21 mouse cellular contexts compared by ENCODE assay signal in genomic region chr1:153683190-153683589, GRCm38 (mm10). TPM values are rescaled to one million over a fixed set of nuclear protein-coding genes. Genes with fewer than 3 reads are reported as not detected.
"Had no signal": no experiment of that assay in that cellular context is flagged by ENCODE, and none has a peak within 500 bp of the region (broad histone marks: within the 10 kb centered on the region; RNA-seq: fewer than 3 reads in every experiment).

No protein-coding gene starts in this region.

- H3K36me3 ChIP-seq: lung, embryonic 15.5 days; midbrain, embryonic 15.5 days; neural tube, embryonic 12.5 days; stomach, embryonic 15.5 days had no signal

- H3K9me3 ChIP-seq: lung, embryonic 15.5 days; megakaryocyte, embryonic 14.5 days; midbrain, embryonic 13.5 days; midbrain, embryonic 15.5 days; neural tube, embryonic 12.5 days; stomach, embryonic 15.5 days had no signal

- H3K9ac ChIP-seq: lung, embryonic 15.5 days; midbrain, embryonic 13.5 days; midbrain, embryonic 15.5 days; neural tube, embryonic 12.5 days; stomach, embryonic 15.5 days had no signal

- DNase-seq: lung, adult 2 months; lung, postnatal 14 days; lung, postnatal 36 days; right cerebral cortex, postnatal 14 days; thymus, adult 2 months; thymus, postnatal 25 days; thymus, postnatal 4 days had no signal

- H3K27me3 ChIP-seq: lung, embryonic 15.5 days; midbrain, embryonic 13.5 days; midbrain, embryonic 15.5 days; stomach, embryonic 15.5 days had no signal

- H3K4me2 ChIP-seq: lung, embryonic 15.5 days; midbrain, embryonic 11.5 days; midbrain, embryonic 13.5 days; midbrain, embryonic 15.5 days; neural tube, embryonic 12.5 days; stomach, embryonic 15.5 days had no signal

- H3K4me1 ChIP-seq: lung, embryonic 15.5 days; megakaryocyte, embryonic 14.5 days had no signal

- ATAC-seq: lung, postnatal 0 days; midbrain, embryonic 13.5 days; midbrain, embryonic 15.5 days had no signal

- H3K27ac ChIP-seq: lung, embryonic 15.5 days; macrophage; midbrain, embryonic 13.5 days; midbrain, embryonic 15.5 days; neural tube, embryonic 12.5 days; stomach, embryonic 15.5 days; stomach, postnatal 0 days had no signal

- H3K4me3 ChIP-seq: lung, embryonic 15.5 days; megakaryocyte, embryonic 14.5 days; midbrain, embryonic 13.5 days; midbrain, embryonic 15.5 days; neural tube, embryonic 12.5 days; stomach, embryonic 15.5 days had no signal

RNA-seq across cellular contexts. Expression of gene Rgs8, which starts 30.4 kb away (rescaled TPM):
- total RNA-seq: monocyte, adult 5-6 weeks; neutrophil, adult 5-6 weeks had no signal
- polyA plus RNA-seq: macrophage; urinary bladder, adult 2 months had no signal

RNA-seq across cellular contexts. Expression of gene Rgs16, which starts 57.0 kb away (rescaled TPM):
- total RNA-seq: megakaryocyte progenitor cell, adult 5-6 weeks; neutrophil, adult 5-6 weeks had no signal
